Mouse (Mus musculus) kidney, postnatal 0 days (tissue): ENCODE data around the gene Cep55. TPM values are rescaled to one million over a fixed set of nuclear protein-coding genes. Genes with fewer than 3 reads are reported as not detected.
A peak's percentile ranks its signal among the peaks of the same experiment; 100 is the strongest.

Source experiments
- ATAC-seq: fragments of 200-750 bp; cut with Nextera tagmentation; replicated peaks from 2 replicates; pipeline ENCODE4 v1.8.0; 2017; ENCODE audit warnings: low read depth, moderate number of reproducible peaks, moderate TSS enrichment, moderate library complexity; ENCODE audit not compliant: low FRiP score
- DNase-seq: peaks from one replicate; pipeline ENCODE4 v3.0.0-alpha.2; 2016; ENCODE audit warnings: low spot score
- H3K27ac ChIP-seq: fragments of 300-500 bp; sonication (generic); 2 replicates; pipeline ENCODE4 v1.5.1; 2014; ENCODE audit warnings: mild to moderate bottlenecking
- H3K27me3 ChIP-seq: fragments of 300-500 bp; sonication (generic); 2 replicates; pipeline ENCODE4 v1.6.1; 2014; ENCODE audit warnings: low read length, mixed read lengths; ENCODE audit not compliant: insufficient read depth
- H3K36me3 ChIP-seq: fragments of 300-500 bp; sonication (generic); 2 replicates; pipeline ENCODE4 v1.6.1; 2014; ENCODE audit warnings: low read length, mixed read lengths; ENCODE audit not compliant: insufficient read depth
- H3K4me1 ChIP-seq: fragments of 300-500 bp; sonication (generic); replicated peaks from 2 replicates; pipeline ENCODE4 v1.6.1; 2014; ENCODE audit warnings: antibody characterized with exemption, low read length, mixed read lengths; ENCODE audit not compliant: insufficient read depth
- H3K4me2 ChIP-seq: fragments of 300-500 bp; sonication (generic); 2 replicates; pipeline ENCODE4 v1.6.1; 2014; ENCODE audit warnings: mild to moderate bottlenecking, low read length, moderate library complexity, mixed read lengths
- H3K4me3 ChIP-seq: fragments of 300-500 bp; sonication (generic); replicated peaks from 2 replicates; pipeline ENCODE4 v1.5.1; 2014; ENCODE audit warnings: low read depth, low read length
- H3K9ac ChIP-seq: fragments of 300-500 bp; sonication (generic); 2 replicates; pipeline ENCODE4 v1.6.1; 2014; ENCODE audit warnings: low read depth, low read length
- H3K9me3 ChIP-seq: fragments of 300-500 bp; sonication (generic); replicated peaks from 2 replicates; pipeline ENCODE4 v1.6.1; 2016; ENCODE audit warnings: low read length, inconsistent platforms, mixed read lengths
- CTCF ChIP-seq: IDR thresholded peaks from 2 replicates; pipeline ENCODE4 v1.5.1; 2016; ENCODE audit warnings: antibody characterized with exemption, low read depth, mild to moderate bottlenecking, moderate library complexity
- WGBS: fragments of 180-500 bp; shearing (Covaris S2); extraction: QIAGEN DNeasy Blood & Tissue Kit; methylation state at CpG from one replicate; pipeline ENCODE4 v1.1.7; 2014; 5-methylcytosine and 5-hydroxymethylcytosine counted together
- polyA plus RNA-seq: library from polyadenylated mRNA; unstranded; fragments of >200 nt; fragmentation: Nextera tagmentation; extraction: Ambion mirVana; gene quantifications from 2 replicates; pipeline ENCODE4 v1.2.1, GENCODE M21; 2015

The Cep55 gene
- polyA plus RNA-seq, 1 experiment from 2014 or later: 13.8 TPM

- H3K4me3 ChIP-seq: peak overlapping the region; percentile 66
- H3K27ac ChIP-seq: no peak overlapping the region
- H3K4me1 ChIP-seq: 0 out of 2 replicates have a peak, but pooled peaks cover 5% of the 10 kb centered on the region
- peak overlapping the region; percentile 50; the same call in 1 of the 2 replicates for H3K9ac ChIP-seq
- 24% methylated on average over 8 of the region's 8 CpGs for WGBS
- TF ChIP-seq CTCF: peak; percentile 86
- DNase-seq (peak; percentile 93), ATAC-seq (no peak)
- H3K36me3 ChIP-seq: 0 out of 2 replicates have a peak, but pooled peaks cover 5% of the 10 kb centered on the region
- H3K9me3 ChIP-seq: no peaks in the 10 kb centered on the region
- H3K4me2 ChIP-seq: peak overlapping the region; percentile 80
- no peaks in the 10 kb centered on the region for H3K27me3 ChIP-seq
These were observed 1.4 kb upstream of the Cep55 start for GRCm38 (mm10) chr19:38053227-38054041.

- no peak for TF ChIP-seq CTCF
- H3K9me3 ChIP-seq: no peaks in the 10 kb centered on the region
- H3K9ac ChIP-seq: peak overlapping the region; percentile 50
- ATAC-seq: peak; percentile 92
- no peaks in the 10 kb centered on the region for H3K27me3 ChIP-seq
- H3K4me3 ChIP-seq: peak overlapping the region; percentile 66
- WGBS: under 1% methylated on average over 23 of the region's 23 CpGs
- H3K4me2 ChIP-seq: peak overlapping the region; percentile 80
- peak overlapping the region; percentile 70 for H3K27ac ChIP-seq
- 0 out of 2 replicates have a peak, but pooled peaks cover 5% of the 10 kb centered on the region for H3K4me1 ChIP-seq
- peak; percentile 87 for DNase-seq
- H3K36me3 ChIP-seq: 0 out of 2 replicates have a peak, but pooled peaks cover 9% of the 10 kb centered on the region
These were observed 577 bp upstream of the Cep55 start for GRCm38 (mm10) chr19:38054149-38054719.

- no peaks in the 10 kb centered on the region for H3K9me3 ChIP-seq
- no peak for TF ChIP-seq CTCF
- no peak for DNase-seq
- H3K27ac ChIP-seq: no peak overlapping the region
- H3K36me3 ChIP-seq: 0 out of 2 replicates have a peak, but pooled peaks cover 14% of the 10 kb centered on the region
- peak overlapping the region; percentile 80 for H3K4me2 ChIP-seq
- no peak for ATAC-seq
- 13% methylated on average over 6 of the region's 6 CpGs for WGBS
- 0 out of 2 replicates have a peak, but pooled peaks cover 5% of the 10 kb centered on the region for H3K4me1 ChIP-seq
- no peak overlapping the region for H3K9ac ChIP-seq
- peak overlapping the region; percentile 66 for H3K4me3 ChIP-seq
- H3K27me3 ChIP-seq: no peaks in the 10 kb centered on the region
These were observed 987 bp downstream of the Cep55 start for GRCm38 (mm10) chr19:38055798-38056197.

GRCm38 (mm10) chr19:38056276-38056675 lies 1.5 kb downstream of the Cep55 start:
- no peak for TF ChIP-seq CTCF
- H3K36me3 ChIP-seq: peaks cover 17% of the 10 kb centered on the region; the same call in 1 of the 2 replicates
- H3K4me3 ChIP-seq: no peak overlapping the region
- H3K4me1 ChIP-seq: 0 out of 2 replicates have a peak, but pooled peaks cover 5% of the 10 kb centered on the region
- no peak overlapping the region for H3K27ac ChIP-seq
- ATAC-seq: no peak
- no peak overlapping the region for H3K9ac ChIP-seq
- 43% methylated on average over 3 of the region's 3 CpGs for WGBS
- H3K4me2 ChIP-seq: peak overlapping the region; percentile 80
- DNase-seq: no peak
- no peaks in the 10 kb centered on the region for H3K9me3 ChIP-seq
- no peaks in the 10 kb centered on the region for H3K27me3 ChIP-seq

GRCm38 (mm10) chr19:38056931-38057330 lies 2.1 kb downstream of the Cep55 start:
- DNase-seq (no peak), ATAC-seq (no peak)
- WGBS: 89% methylated on average over 8 of the region's 8 CpGs
- Histone ChIP-seq H3K4me1 (0 out of 2 replicates have a peak, but pooled peaks cover 5% of the 10 kb centered on the region), H3K27ac (no peak overlapping the region), H3K27me3 (no peaks in the 10 kb centered on the region), H3K4me3 (no peak overlapping the region), H3K4me2 (no peak overlapping the region), H3K36me3 (peaks cover 18% of the 10 kb centered on the region; the same call in 1 of the 2 replicates), H3K9ac (no peak overlapping the region), H3K9me3 (no peaks in the 10 kb centered on the region)
- no peak for TF ChIP-seq CTCF

GRCm38 (mm10) chr19:38063201-38063600 lies 8.4 kb downstream of the Cep55 start:
- ATAC-seq: no peak
- Histone ChIP-seq H3K9me3 (no peaks in the 10 kb centered on the region), H3K27ac (no peak overlapping the region), H3K4me1 (no peaks in the 10 kb centered on the region), H3K27me3 (no peaks in the 10 kb centered on the region), H3K4me3 (no peak overlapping the region), H3K9ac (no peak overlapping the region), H3K4me2 (no peak overlapping the region), H3K36me3 (peaks cover 18% of the 10 kb centered on the region; the same call in 1 of the 2 replicates)
- 92% methylated on average over 3 of the region's 3 CpGs for WGBS
- DNase-seq: no peak
- TF ChIP-seq CTCF: no peak
